Mouse (Mus musculus) cerebellum, adult 2 months (tissue): ENCODE results near the gene Srsf5.

Source experiments
- CTCF ChIP-seq: fragments of 200-500 bp; IDR thresholded peaks from 2 replicates; pipeline ENCODE4 v1.5.1; 2011; ENCODE audit warnings: low read depth, mild to moderate bottlenecking, control low read depth, low read length, moderate library complexity, borderline replicate concordance; ENCODE audit not compliant: insufficient read depth
- POLR2A ChIP-seq: fragments of 200-500 bp; IDR thresholded peaks from 2 replicates; pipeline ENCODE4 v1.6.1; 2011; ENCODE audit warnings: low read length, control low read depth, borderline replicate concordance; ENCODE audit not compliant: insufficient read depth

GRCm38 (mm10) chr12:80990901-80991445, 45.7 kb downstream of the Srsf5 start:
- no peak for TF ChIP-seq POLR2A
- TF ChIP-seq CTCF, result no peak
